Mouse (Mus musculus) liver, adult (tissue): ENCODE measurements at regions not wholly inside any gene's neighbourhood (a gene's known extent, or its start where the extent isn't known, plus 50 kb on each side); places are given as distances from the start of the nearest gene placed in this dataset.
A peak's percentile ranks its signal among the peaks of the same experiment; 100 is the strongest.

Experiments used
- GATA4 ChIP-seq: IDR thresholded peaks from 2 replicates; pipeline ENCODE4 v1.6.1; 2014; ENCODE audit warnings: mild to moderate bottlenecking, low read length; ENCODE audit not compliant: insufficient replicate concordance

GRCm38 (mm10) chr1:164532196-164532595 lies 74.0 kb upstream of the Atp1b1 start:
- no peak for TF ChIP-seq GATA4

GRCm38 (mm10) chr1:164531741-164532140 lies 73.6 kb upstream of the Atp1b1 start:
- no peak for TF ChIP-seq GATA4

GRCm38 (mm10) chr1:164526748-164527147 lies 68.6 kb upstream of the Atp1b1 start:
- no peak for TF ChIP-seq GATA4

GRCm38 (mm10) chr1:164522377-164523150 lies 64.4 kb upstream of the Atp1b1 start:
- TF ChIP-seq GATA4, result no peak

GRCm38 (mm10) chr1:164521371-164522130 lies 63.4 kb upstream of the Atp1b1 start:
- TF ChIP-seq GATA4, result peak; percentile 43; the same call in 1 of the 2 replicates

GRCm38 (mm10) chr1:164518866-164519265 lies 60.7 kb upstream of the Atp1b1 start:
- no peak for TF ChIP-seq GATA4

GRCm38 (mm10) chr1:164518308-164518707 lies 60.2 kb upstream of the Atp1b1 start:
- TF ChIP-seq GATA4, result no peak

- no peak for TF ChIP-seq GATA4
Observed at GRCm38 (mm10) chr1:164511628-164512385, 53.7 kb upstream of the Atp1b1 start.

GRCm38 (mm10) chr1:164509226-164509625 lies 51.1 kb upstream of the Atp1b1 start:
- TF ChIP-seq GATA4, result no peak

GRCm38 (mm10) chr1:164508556-164508955 lies 50.4 kb upstream of the Atp1b1 start:
- TF ChIP-seq GATA4, result no peak

- TF ChIP-seq GATA4, result no peak
Observed at GRCm38 (mm10) chr1:164508106-164508505, 50.0 kb upstream of the Atp1b1 start.
